Comparison of ENCODE assay signal across 8 mouse cellular contexts in genomic region chr4:3084021-3084545, GRCm38 (mm10).
DNase-seq lines count a peak whose midpoint lies in the region; ATAC-seq and TF ChIP-seq lines count a peak whose summit lies in the region.

No protein-coding gene starts in this region.

- H3K4me1 ChIP-seq in hindbrain, embryonic 16.5 days (ENCODE audit: control insufficient read depth, insufficient read depth, low read depth, low read length) = no peaks in the 10 kb centered on the region
- no peaks in the 10 kb centered on the region for H3K4me1 ChIP-seq in midbrain, postnatal 0 days (ENCODE audit: insufficient read depth, low read length)

- H3K4me2 ChIP-seq in hindbrain, embryonic 16.5 days (ENCODE audit: low read length) = no peak overlapping the region
- H3K4me2 ChIP-seq in midbrain, postnatal 0 days (ENCODE audit: low read depth, low read length, poor library complexity, severe bottlenecking) = no peak overlapping the region

- H3K9ac ChIP-seq in hindbrain, embryonic 16.5 days (ENCODE audit: low read depth, low read length) = no peak overlapping the region
- no peak overlapping the region for H3K9ac ChIP-seq in midbrain, postnatal 0 days (replicated peaks; ENCODE audit: low read length, poor library complexity, severe bottlenecking)

- H3K4me3 ChIP-seq in gastrocnemius, adult 2 months = no peak overlapping the region
- H3K4me3 ChIP-seq in hindbrain, embryonic 16.5 days (ENCODE audit: low read length) = no peak overlapping the region
- no peak overlapping the region for H3K4me3 ChIP-seq in midbrain, postnatal 0 days (ENCODE audit: low read depth, low read length)

- peak; percentile 15 for DNase-seq in gastrocnemius, adult 2 months
- DNase-seq in gastrocnemius, postnatal 14 days = no peak
- DNase-seq in thymus, postnatal 4 days = peak; percentile 4
- no peak for DNase-seq in thymus, postnatal 36 days
- peak; percentile 1 for DNase-seq in midbrain, postnatal 0 days (ENCODE audit: low spot score)
- no peak for DNase-seq in right cerebral cortex, postnatal 10 days (ENCODE audit: low spot score in 2 of 2)
- no peak for DNase-seq in adrenal gland, postnatal 4 days (ENCODE audit: low spot score in 2 of 2)

- no peaks in the 10 kb centered on the region for H3K27me3 ChIP-seq in hindbrain, embryonic 16.5 days (replicated peaks; ENCODE audit: control insufficient read depth, insufficient read depth, low read length)
- no peaks in the 10 kb centered on the region for H3K27me3 ChIP-seq in midbrain, postnatal 0 days (ENCODE audit: insufficient read depth, low read length)

- TF ChIP-seq CTCF in gastrocnemius, adult 2 months (IDR thresholded peaks at IDR 0.05) = no peak
- TF ChIP-seq CTCF in midbrain, postnatal 0 days (IDR thresholded peaks at IDR 0.05) = no peak

- H3K9me3 ChIP-seq in hindbrain, embryonic 16.5 days (ENCODE audit: control insufficient read depth, low read length) = peaks cover 75% of the 10 kb centered on the region
- peaks cover 76% of the 10 kb centered on the region for H3K9me3 ChIP-seq in midbrain, postnatal 0 days (ENCODE audit: low read length)

- H3K36me3 ChIP-seq in hindbrain, embryonic 16.5 days (ENCODE audit: control insufficient read depth, insufficient read depth, low read length) = no peaks in the 10 kb centered on the region
- no peaks in the 10 kb centered on the region for H3K36me3 ChIP-seq in midbrain, postnatal 0 days (ENCODE audit: insufficient read depth, low read length)

- WGBS in hindbrain, embryonic 16.5 days = 70% methylated on average over 3 of the region's 3 CpGs
- WGBS in midbrain, postnatal 0 days = 66% methylated on average over 3 of the region's 3 CpGs

- ATAC-seq in hindbrain, embryonic 16.5 days = peak; percentile 18; the same call in 1 of the 2 replicates
- ATAC-seq in midbrain, postnatal 0 days (ENCODE audit: low FRiP score) = peak; percentile 21; the same call in 1 of the 2 replicates

- intact Hi-C loops in gastrocnemius, adult 2 months (cut with DNase I) = no loop called here
- intact Hi-C loops in gastrocnemius, postnatal 14 days (cut with DNase I; ENCODE audit: low total_unique reads) = no loop called here

- H3K27ac ChIP-seq in gastrocnemius, adult 2 months = no peak overlapping the region
- no peak overlapping the region for H3K27ac ChIP-seq in hindbrain, embryonic 16.5 days (ENCODE audit: low read depth, low read length)
- no peak overlapping the region for H3K27ac ChIP-seq in midbrain, postnatal 0 days (ENCODE audit: low read depth, low read length)

Comparison
In these comparisons a context has a peak if more than half of its experiments do, and no peak if none do; other contexts are left out.
1. DNase-seq: peak in gastrocnemius, adult 2 months (single experiment), thymus, postnatal 4 days (single experiment) and midbrain, postnatal 0 days (single experiment); none in gastrocnemius, postnatal 14 days (single experiment), thymus, postnatal 36 days (0 of 2), right cerebral cortex, postnatal 10 days (0 of 2) and adrenal gland, postnatal 4 days (0 of 2).